Mouse (Mus musculus): ENCODE results near the gene Tnks1bp1. TPM values are rescaled to one million over a fixed set of nuclear protein-coding genes. Genes with fewer than 3 reads are reported as not detected.
A peak's percentile ranks its signal among the peaks of the same experiment; 100 is the strongest.

Tnks1bp1 gene
- polyA plus RNA-seq, 2 experiments = 17.0 to 85.9 TPM

DNA sequence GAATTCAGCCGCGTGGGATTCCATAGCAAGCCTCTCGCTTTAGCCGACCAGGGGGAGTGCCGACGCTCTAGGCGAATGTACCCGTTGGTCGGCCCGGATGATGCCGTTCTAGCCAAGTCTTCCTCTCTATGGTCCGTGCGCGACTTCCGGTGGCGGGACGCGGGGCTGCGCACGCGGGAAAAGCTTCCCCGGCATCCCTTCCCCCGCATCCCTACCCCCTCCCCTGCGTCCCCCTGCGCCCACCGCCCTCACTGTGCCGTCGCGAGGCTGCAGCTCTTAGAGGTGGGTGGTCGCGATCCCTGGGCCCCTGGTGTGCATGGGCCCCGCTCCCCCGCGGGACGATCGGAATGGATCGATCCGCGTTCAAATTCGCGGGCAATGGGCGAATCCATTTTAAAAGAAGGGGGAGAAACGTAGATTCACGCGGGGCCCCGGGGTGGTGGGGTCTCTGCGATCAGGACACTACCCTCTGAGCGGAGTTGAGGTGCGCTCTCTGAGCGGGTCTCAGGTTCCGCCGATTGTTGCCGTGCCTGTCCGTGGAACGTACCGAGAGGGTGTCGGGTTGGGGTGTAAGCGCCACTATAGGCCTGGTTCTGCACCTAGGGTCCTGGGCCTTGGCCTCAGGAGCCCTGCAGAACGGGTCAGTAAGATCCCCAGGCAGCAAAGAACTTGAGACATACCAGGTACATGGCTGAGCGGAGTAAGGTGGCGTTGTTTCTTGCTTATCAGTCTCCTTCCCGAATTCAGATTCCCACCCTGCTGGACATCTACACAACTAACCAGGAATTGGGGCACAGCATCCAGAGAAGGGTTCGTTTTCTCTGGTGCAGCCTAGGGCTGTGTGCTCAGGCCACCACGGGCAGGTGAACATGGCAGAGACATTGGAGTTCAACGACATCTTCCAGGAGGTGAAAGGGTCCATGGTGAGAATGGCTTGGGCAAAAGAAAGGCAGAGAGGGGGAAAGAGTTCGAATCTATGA is 10.5 kb upstream of the Tnks1bp1 start, which contains the start of the genes Ssrp1 and P2rx3:
Gene Ssrp1 (plus strand): TSS at position 188 of the 980 bp plus-strand sequence.
Gene P2rx3 (minus strand): TSS at position 416 of the 980 bp plus-strand sequence.
- Histone ChIP-seq H3K9ac (ENCODE audit: low read depth, low read length, severe bottlenecking) (peak within 1 kb of the TSS; percentile 97), H3K4me3 (replicated peaks; ENCODE audit: low read length) (peak within 1 kb of the TSS; percentile 81), H3K4me1 (ENCODE audit: control insufficient read depth, insufficient read depth, low read length) (peaks cover 12% of the 10 kb centered on the region), H3K4me2 (replicated peaks; ENCODE audit: low read depth, low read length, severe bottlenecking) (peak within 1 kb of the TSS; percentile 60), H3K36me3 (ENCODE audit: control insufficient read depth, insufficient read depth, low read length) (peaks cover 32% of the 10 kb centered on the region), H3K9me3 (ENCODE audit: control insufficient read depth, low read length) (no peaks in the 10 kb centered on the region), H3K27ac (replicated peaks; ENCODE audit: low read depth, low read length) (peak within 1 kb of the TSS; percentile 87), H3K27me3 (ENCODE audit: control insufficient read depth, insufficient read depth, low read length) (no peaks in the 10 kb centered on the region)
- ATAC-seq (ENCODE audit: low FRiP score, low read depth) (peak; percentile 97), DNase-seq (ENCODE audit: low spot score) (peak; percentile 96)
- under 1% methylated on average over 66 of the region's 66 CpGs for WGBS
- TF ChIP-seq POLR2A (IDR thresholded peaks at IDR 0.05; ENCODE audit: borderline replicate concordance, extremely low read depth, insufficient read depth, insufficient read length) = peak; percentile 60; the same call in 1 of the 2 replicates

- peak overlapping the region; percentile 60 for H3K4me2 ChIP-seq (replicated peaks; ENCODE audit: low read depth, low read length, severe bottlenecking)
- H3K9ac ChIP-seq (ENCODE audit: low read depth, low read length, severe bottlenecking) = peak overlapping the region; percentile 97
- DNase-seq (ENCODE audit: low spot score) = no peak
- 88% methylated on average over 13 of the region's 13 CpGs for WGBS
- ATAC-seq (ENCODE audit: low FRiP score, low read depth) = no peak
- H3K27me3 ChIP-seq (ENCODE audit: control insufficient read depth, insufficient read depth, low read length) = no peaks in the 10 kb centered on the region
- no peak for TF ChIP-seq POLR2A (IDR thresholded peaks at IDR 0.05; ENCODE audit: borderline replicate concordance, extremely low read depth, insufficient read depth, insufficient read length)
- no peak overlapping the region for H3K27ac ChIP-seq (replicated peaks; ENCODE audit: low read depth, low read length)
- H3K9me3 ChIP-seq (ENCODE audit: control insufficient read depth, low read length) = no peaks in the 10 kb centered on the region
- peaks cover 12% of the 10 kb centered on the region for H3K4me1 ChIP-seq (ENCODE audit: control insufficient read depth, insufficient read depth, low read length)
- H3K36me3 ChIP-seq (ENCODE audit: control insufficient read depth, insufficient read depth, low read length) = peaks cover 42% of the 10 kb centered on the region
- H3K4me3 ChIP-seq (replicated peaks; ENCODE audit: low read length) = peak overlapping the region; percentile 81
These were observed 9.5 kb upstream of the Tnks1bp1 start for GRCm38 (mm10) chr2:85038336-85038735.

DNA sequence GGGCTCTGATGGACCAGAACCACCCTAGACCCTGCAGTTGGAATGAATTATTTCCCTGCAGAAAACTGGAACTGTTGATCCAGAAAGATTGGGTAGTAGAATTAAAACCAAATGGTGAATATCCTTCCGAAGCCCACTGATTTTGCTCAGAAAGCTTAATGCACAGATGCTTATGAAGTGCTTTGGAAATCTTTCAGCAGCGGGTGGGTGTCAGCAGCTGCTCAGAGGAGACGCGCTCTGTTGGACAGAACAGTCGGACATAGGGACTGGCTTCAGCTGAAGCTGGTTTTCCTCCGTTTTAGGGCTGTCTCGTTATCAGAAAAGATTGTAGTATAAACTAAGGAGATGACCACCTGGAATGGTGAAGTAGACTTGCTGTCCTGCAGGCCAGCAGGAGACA is 4.2 kb upstream of the Tnks1bp1 start:
- 82% methylated on average over 7 of the region's 7 CpGs for WGBS
- Histone ChIP-seq H3K9ac (ENCODE audit: low read depth, low read length, severe bottlenecking) (no peak overlapping the region), H3K9me3 (ENCODE audit: control insufficient read depth, low read length) (no peaks in the 10 kb centered on the region), H3K27ac (replicated peaks; ENCODE audit: low read depth, low read length) (no peak overlapping the region), H3K4me3 (replicated peaks; ENCODE audit: low read length) (no peak overlapping the region), H3K27me3 (ENCODE audit: control insufficient read depth, insufficient read depth, low read length) (no peaks in the 10 kb centered on the region), H3K36me3 (ENCODE audit: control insufficient read depth, insufficient read depth, low read length) (peaks cover 79% of the 10 kb centered on the region), H3K4me2 (replicated peaks; ENCODE audit: low read depth, low read length, severe bottlenecking) (no peak overlapping the region), H3K4me1 (ENCODE audit: control insufficient read depth, insufficient read depth, low read length) (peaks cover 3% of the 10 kb centered on the region; the same call in 1 of the 2 replicates)
- no peak for TF ChIP-seq POLR2A (IDR thresholded peaks at IDR 0.05; ENCODE audit: borderline replicate concordance, extremely low read depth, insufficient read depth, insufficient read length)
- DNase-seq (ENCODE audit: low spot score) (no peak), ATAC-seq (ENCODE audit: low FRiP score, low read depth) (no peak)

DNA sequence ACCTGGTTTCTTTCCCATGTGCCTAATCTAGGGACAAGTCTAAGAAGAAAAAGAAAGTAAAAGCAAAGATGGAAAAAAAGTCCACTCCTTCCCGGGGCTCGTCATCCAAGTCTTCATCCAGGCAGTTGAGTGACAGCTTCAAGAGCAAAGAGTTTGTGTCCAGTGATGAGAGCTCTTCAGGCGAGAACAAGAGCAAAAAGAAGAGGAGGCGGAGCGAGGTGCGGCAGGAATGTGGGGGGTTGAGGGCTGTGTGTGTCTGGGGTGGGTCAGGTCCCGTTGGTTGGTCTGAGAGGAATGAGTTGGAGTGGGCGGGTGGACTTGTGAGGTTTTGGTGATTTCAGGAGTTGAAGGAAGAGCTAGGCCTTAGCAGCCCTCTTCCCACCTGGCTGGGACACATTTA is 1.6 kb upstream of the Tnks1bp1 start:
- Histone ChIP-seq H3K9ac (ENCODE audit: low read depth, low read length, severe bottlenecking) (no peak overlapping the region), H3K4me3 (replicated peaks; ENCODE audit: low read length) (no peak overlapping the region), H3K4me1 (ENCODE audit: control insufficient read depth, insufficient read depth, low read length) (peaks cover 18% of the 10 kb centered on the region), H3K4me2 (replicated peaks; ENCODE audit: low read depth, low read length, severe bottlenecking) (no peak overlapping the region), H3K27ac (replicated peaks; ENCODE audit: low read depth, low read length) (no peak overlapping the region), H3K9me3 (ENCODE audit: control insufficient read depth, low read length) (no peaks in the 10 kb centered on the region), H3K27me3 (ENCODE audit: control insufficient read depth, insufficient read depth, low read length) (no peaks in the 10 kb centered on the region), H3K36me3 (ENCODE audit: control insufficient read depth, insufficient read depth, low read length) (peaks cover 58% of the 10 kb centered on the region)
- DNase-seq (ENCODE audit: low spot score) (no peak), ATAC-seq (ENCODE audit: low FRiP score, low read depth) (no peak)
- WGBS = 85% methylated on average over 8 of the region's 8 CpGs
- no peak for TF ChIP-seq POLR2A (IDR thresholded peaks at IDR 0.05; ENCODE audit: borderline replicate concordance, extremely low read depth, insufficient read depth, insufficient read length)

DNA sequence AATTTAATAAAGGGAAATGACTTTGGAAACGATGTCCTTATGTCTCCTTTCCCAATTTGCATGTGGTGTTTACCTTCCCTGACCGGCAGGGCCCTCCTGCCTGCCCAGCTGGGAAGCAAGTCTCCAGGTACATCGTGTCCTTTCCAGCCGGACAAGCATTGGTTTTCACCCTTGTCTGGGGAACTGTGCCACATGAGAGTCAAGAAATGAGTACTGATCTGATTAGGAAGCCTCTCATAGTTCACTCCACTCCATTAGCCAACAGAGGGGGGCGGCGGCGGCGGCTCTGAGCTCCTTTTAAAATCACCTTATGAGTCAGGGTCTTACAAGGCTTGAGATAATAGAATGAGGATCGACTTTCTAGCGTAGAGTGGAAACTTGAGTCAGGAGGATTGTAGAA is 741 bp upstream of the Tnks1bp1 start:
- Histone ChIP-seq H3K4me1 (ENCODE audit: control insufficient read depth, insufficient read depth, low read length) (peaks cover 18% of the 10 kb centered on the region), H3K4me2 (replicated peaks; ENCODE audit: low read depth, low read length, severe bottlenecking) (peak overlapping the region; percentile 71), H3K9ac (ENCODE audit: low read depth, low read length, severe bottlenecking) (peak overlapping the region; percentile 73; the same call in 1 of the 2 replicates), H3K9me3 (ENCODE audit: control insufficient read depth, low read length) (no peaks in the 10 kb centered on the region), H3K27ac (replicated peaks; ENCODE audit: low read depth, low read length) (0 out of 2 replicates have a peak overlapping the region, but pooled peaks have one; percentile 95), H3K27me3 (ENCODE audit: control insufficient read depth, insufficient read depth, low read length) (no peaks in the 10 kb centered on the region), H3K36me3 (ENCODE audit: control insufficient read depth, insufficient read depth, low read length) (peaks cover 55% of the 10 kb centered on the region), H3K4me3 (replicated peaks; ENCODE audit: low read length) (peak overlapping the region; percentile 71)
- TF ChIP-seq POLR2A (IDR thresholded peaks at IDR 0.05; ENCODE audit: borderline replicate concordance, extremely low read depth, insufficient read depth, insufficient read length) = no peak
- WGBS = 47% methylated on average over 10 of the region's 10 CpGs
- no peak for ATAC-seq (ENCODE audit: low FRiP score, low read depth)
- DNase-seq (ENCODE audit: low spot score) = no peak

Measured in limb, embryonic 14.5 days (tissue).